Comparison of ENCODE assay signal across 32 mouse cellular contexts in genomic region chr4:59185671-59186070, GRCm38 (mm10). TPM values are rescaled to one million over a fixed set of nuclear protein-coding genes. Genes with fewer than 3 reads are reported as not detected.
"Had no signal": no experiment of that assay in that cellular context is flagged by ENCODE, and none has a peak within 500 bp of the region (broad histone marks: within the 10 kb centered on the region; RNA-seq: fewer than 3 reads in every experiment).

No protein-coding gene starts in this region.

- H3K9ac ChIP-seq: limb, embryonic 13.5 days; midbrain, embryonic 13.5 days; neural tube, embryonic 13.5 days had no signal

- H3K27me3 ChIP-seq: limb, embryonic 13.5 days; midbrain, embryonic 13.5 days; neural tube, embryonic 13.5 days had no signal

- H3K4me2 ChIP-seq: limb, embryonic 13.5 days; midbrain, embryonic 13.5 days; neural tube, embryonic 13.5 days had no signal

- H3K9me3 ChIP-seq: limb, embryonic 10.5 days; limb, embryonic 13.5 days; midbrain, embryonic 10.5 days; midbrain, embryonic 13.5 days; neural tube, embryonic 13.5 days had no signal

- ATAC-seq: intestine, postnatal 0 days; midbrain, embryonic 13.5 days; midbrain, embryonic 16.5 days had no signal

- H3K4me3 ChIP-seq: layer of hippocampus, adult 2 months; limb, embryonic 10.5 days; limb, embryonic 13.5 days; midbrain, embryonic 10.5 days; midbrain, embryonic 13.5 days; myocyte; neural tube, embryonic 13.5 days had no signal

- DNase-seq: kidney, adult 2 months; kidney, postnatal 25 days; layer of hippocampus, adult 9-11 months; lung, adult 2 months; lung, postnatal 14 days; lung, postnatal 4 days; retina, postnatal 1 day; right cerebral cortex, postnatal 14 days; right cerebral cortex, postnatal 4 days; thymus, postnatal 25 days had no signal

- H3K36me3 ChIP-seq: limb, embryonic 10.5 days; limb, embryonic 13.5 days; midbrain, embryonic 10.5 days; midbrain, embryonic 13.5 days; neural tube, embryonic 13.5 days had no signal

- H3K27ac ChIP-seq: kidney, postnatal 0 days; layer of hippocampus, adult 2 months; limb, embryonic 10.5 days; limb, embryonic 13.5 days; midbrain, embryonic 10.5 days; midbrain, embryonic 13.5 days; neural tube, embryonic 13.5 days had no signal

RNA-seq across cellular contexts. Expression of gene AI481877, which starts 46.9 kb away (rescaled TPM):
- total RNA-seq: layer of hippocampus, adult 2 months; layer of hippocampus, postnatal 25 days; left cerebral cortex, adult 18-20 months; left cerebral cortex, postnatal 25 days; liver, adult 2 months; megakaryocyte, adult 5-6 weeks; monocyte, adult 5-6 weeks; neutrophil, adult 5-6 weeks had no signal
- polyA plus RNA-seq: intestine, embryonic 14.5 days; intestine, postnatal 0 days; kidney, adult 2 months; kidney, embryonic 14.5 days; kidney, postnatal 0 days; limb, embryonic 10.5 days; limb, embryonic 13.5 days; liver, adult 2 months; liver, embryonic 16.5 days; lung, embryonic 16.5 days; midbrain, embryonic 10.5 days; midbrain, embryonic 16.5 days; neural tube, embryonic 13.5 days; stomach, embryonic 14.5 days had no signal
